ENCODE assay signal across 8 mouse cellular contexts in genomic region chr2:126552357-126553290, GRCm38 (mm10). TPM values are rescaled to one million over a fixed set of nuclear protein-coding genes. Genes with fewer than 3 reads are reported as not detected.
DNase-seq lines count a peak whose midpoint lies in the region.

Slc27a2 (plus strand) TSS chr2:126552407.

- peak within 1 kb of the TSS; percentile 74 for H3K27ac ChIP-seq in hindbrain, embryonic 10.5 days

- peak within 1 kb of the TSS; percentile 74 for H3K4me3 ChIP-seq in hindbrain, embryonic 10.5 days

- no peaks in the 10 kb centered on the region for H3K36me3 ChIP-seq in hindbrain, embryonic 10.5 days

- H3K27me3 ChIP-seq in hindbrain, embryonic 10.5 days (ENCODE audit: insufficient read depth, poor library complexity, severe bottlenecking), result peaks cover 68% of the 10 kb centered on the region

- no peaks in the 10 kb centered on the region for H3K9me3 ChIP-seq in hindbrain, embryonic 10.5 days

- peak; percentile 29 for DNase-seq in urinary bladder, adult 2 months (ENCODE audit: low spot score)
- DNase-seq in urinary bladder, postnatal 36 days (ENCODE audit: low spot score in 2 of 2), result no peak
- DNase-seq in embryo, embryonic 9.5 days (ENCODE audit: extremely low spot score), result peak; percentile 66
- DNase-seq in hindbrain, embryonic 10.5 days (ENCODE audit: low spot score), result peak; percentile 57
- peak; percentile 12 to 36 for DNase-seq in layer of hippocampus, postnatal 10 days (ENCODE audit: low spot score in 2 of 2)
- peak; percentile 9 for DNase-seq in lung, postnatal 10 days
- peak; percentile 31 for DNase-seq in retina, postnatal 7 days (ENCODE audit: low read depth, low spot score)
- no peak for DNase-seq in adipocyte (ENCODE audit: low spot score)

- 1% methylated on average over 61 of the region's 61 CpGs for WGBS in hindbrain, embryonic 10.5 days

- peaks cover 18% of the 10 kb centered on the region for H3K4me1 ChIP-seq in hindbrain, embryonic 10.5 days (replicated peaks)

RNA-seq across cellular contexts. Expression of gene Slc27a2, which starts in this region (rescaled TPM):
- 0.04 and 0.06 TPM in 2 replicates for polyA plus RNA-seq in urinary bladder, adult 2 months (2012; rRNA removed)
- 0.58 and 1.4 TPM in 2 replicates for polyA plus RNA-seq in hindbrain, embryonic 10.5 days (2016; fragmentation: Nextera tagmentation; extraction: Ambion mirVana)
- 1 to 10 TPM; 6.2 to 7.0 TPM for total RNA-seq in layer of hippocampus, postnatal 10 days (2021)

Comparison
In these comparisons a context has a peak if more than half of its experiments do, and no peak if none do; other contexts are left out.
1. Peak in DNase-seq in urinary bladder, adult 2 months; RNA of the gene not detected or under 1 TPM.
2. DNase-seq: peak in embryo, embryonic 9.5 days (single experiment), hindbrain, embryonic 10.5 days (single experiment), layer of hippocampus, postnatal 10 days (2 of 2), lung, postnatal 10 days (single experiment) and retina, postnatal 7 days (single experiment); none in urinary bladder, postnatal 36 days (0 of 2) and adipocyte (single experiment).